Mouse (Mus musculus): ENCODE measurements around the gene Slc37a1.

DNA sequence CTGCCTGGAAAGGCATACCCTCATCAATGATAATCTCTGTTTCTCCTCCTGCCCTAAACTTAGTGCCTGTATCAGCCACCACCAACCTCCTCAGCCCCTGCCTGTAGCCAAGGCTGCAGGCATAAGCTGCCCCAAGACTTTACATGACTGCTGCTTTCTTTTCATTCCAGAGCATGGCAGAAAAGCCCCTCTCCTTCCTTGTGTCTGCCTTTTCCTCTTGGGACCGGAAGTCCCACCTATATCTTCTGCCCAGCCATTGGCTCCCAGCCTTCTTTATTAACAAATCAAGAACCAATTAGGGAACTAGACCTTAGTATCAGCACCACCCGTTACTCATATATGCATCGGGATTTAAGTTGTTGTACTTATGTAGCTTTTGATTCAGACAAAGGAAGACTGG is 624 bp downstream of the Slc37a1 start:
- TF ChIP-seq GATA1 (IDR thresholded peaks at IDR 0.05; ENCODE audit: low read depth, low read length) = 0 out of 2 replicates have a peak, but pooled peaks have one; percentile 40
- TF ChIP-seq POLR2A (IDR thresholded peaks at IDR 0.05; ENCODE audit: control insufficient read depth in 1 of 2, insufficient read depth in 1 of 2, low read depth in 1 of 2, low read length in 2 of 2, poor library complexity in 1 of 2) = peak; percentile 37 to 95; a peak in 2 of 4 replicates
- no peak for TF ChIP-seq CTCF (IDR thresholded peaks at IDR 0.05 in 2 of 3, conservative IDR thresholded peaks at IDR 0.05 in 1 of 3; ENCODE audit: control insufficient read depth in 1 of 3, insufficient read depth in 1 of 3, low read depth in 2 of 3, low read length in 3 of 3, poor library complexity in 1 of 3, severe bottlenecking in 1 of 3)
- no peak for TF ChIP-seq CHD1 (IDR thresholded peaks at IDR 0.05; ENCODE audit: low read depth, low read length)
- 0 out of 2 replicates have a peak, but pooled peaks have one; percentile 55 for TF ChIP-seq MAX (IDR thresholded peaks at IDR 0.05; ENCODE audit: low read length)
- TF ChIP-seq UBTF (IDR thresholded peaks at IDR 0.05; ENCODE audit: borderline replicate concordance, insufficient read depth, low read depth, low read length) = no peak
- no peak for TF ChIP-seq USF1 (IDR thresholded peaks at IDR 0.05; ENCODE audit: low read depth, low read length)
- TF ChIP-seq MEF2A (IDR thresholded peaks at IDR 0.05; ENCODE audit: extremely low read depth, insufficient replicate concordance, low read depth, low read length, poor library complexity, severe bottlenecking) = no peak
- no peak for TF ChIP-seq CHD2 (IDR thresholded peaks at IDR 0.05; ENCODE audit: low read length)
- peak; percentile 83 for TF ChIP-seq MXI1 (IDR thresholded peaks at IDR 0.05; ENCODE audit: low read depth, low read length)
- TF ChIP-seq ZC3H11A (IDR thresholded peaks at IDR 0.05; ENCODE audit: low read depth, low read length) = no peak
- TF ChIP-seq EP300 (IDR thresholded peaks at IDR 0.05; ENCODE audit: low read depth in 1 of 2, low read length in 2 of 2) = no peak
- no peak for TF ChIP-seq MAZ (IDR thresholded peaks at IDR 0.05; ENCODE audit: low read depth, low read length)
- TF ChIP-seq ZNF384 (IDR thresholded peaks at IDR 0.05; ENCODE audit: low read depth, low read length) = no peak

All from MEL (cell line).